Mouse (Mus musculus) neural tube, embryonic 11.5 days (tissue): ENCODE data around the gene Myoz2. TPM values are rescaled to one million over a fixed set of nuclear protein-coding genes. Genes with fewer than 3 reads are reported as not detected.

Experiments used
- ATAC-seq: fragments of 200-750 bp; cut with Nextera tagmentation; 2 replicates; pipeline ENCODE4 v1.8.0; 2017; ENCODE audit warnings: moderate number of reproducible peaks, mild to moderate bottlenecking, moderate TSS enrichment, moderate library complexity; ENCODE audit not compliant: insufficient read depth, low FRiP score, low TSS enrichment
- DNase-seq: peaks from one replicate; pipeline ENCODE4 v3.0.0-alpha.2; 2015; ENCODE audit warnings: low spot score
- H3K27ac ChIP-seq: fragments of 300-500 bp; sonication (generic); 2 replicates; pipeline ENCODE4 v1.5.1; 2014; ENCODE audit warnings: low read depth, mild to moderate bottlenecking, low read length
- H3K27me3 ChIP-seq: fragments of 300-500 bp; sonication (generic); 2 replicates; pipeline ENCODE4 v1.6.1; 2014; ENCODE audit warnings: mild to moderate bottlenecking, low read length, mixed read lengths; ENCODE audit not compliant: control insufficient read depth, insufficient read depth
- H3K36me3 ChIP-seq: fragments of 300-500 bp; sonication (generic); 2 replicates; pipeline ENCODE4 v1.6.1; 2014; ENCODE audit warnings: mild to moderate bottlenecking, low read length, moderate library complexity, mixed read lengths; ENCODE audit not compliant: control insufficient read depth, insufficient read depth
- H3K4me1 ChIP-seq: fragments of 300-500 bp; sonication (generic); 2 replicates; pipeline ENCODE4 v1.6.1; 2014; ENCODE audit warnings: low read length, mixed read lengths; ENCODE audit not compliant: control insufficient read depth, insufficient read depth
- H3K4me2 ChIP-seq: fragments of 300-500 bp; sonication (generic); 2 replicates; pipeline ENCODE4 v1.6.1; 2014; ENCODE audit warnings: low read depth, mild to moderate bottlenecking, moderate library complexity
- H3K4me3 ChIP-seq: fragments of 300-500 bp; sonication (generic); 2 replicates; pipeline ENCODE4 v1.5.1; 2014; ENCODE audit warnings: low read depth, low read length
- H3K9ac ChIP-seq: fragments of 300-500 bp; sonication (generic); 2 replicates; pipeline ENCODE4 v1.6.1; 2014; ENCODE audit warnings: mild to moderate bottlenecking, low read length
- H3K9me3 ChIP-seq: fragments of 300-500 bp; sonication (generic); 2 replicates; pipeline ENCODE4 v1.6.1; 2016; ENCODE audit warnings: low read length; ENCODE audit not compliant: control insufficient read depth
- WGBS: fragments of 180-500 bp; shearing (Covaris S2); extraction: QIAGEN DNeasy Blood & Tissue Kit; methylation state at CpG from one replicate; pipeline ENCODE4 v1.1.7; 2014; 5-methylcytosine and 5-hydroxymethylcytosine counted together
- polyA plus RNA-seq: library from polyadenylated mRNA; unstranded; fragments of >200 nt; fragmentation: Nextera tagmentation; extraction: Ambion mirVana; gene quantifications from 2 replicates; pipeline ENCODE4 v1.2.1, GENCODE M21; 2014

The Myoz2 gene
- 3.9 and 4.0 TPM in 2 replicates for polyA plus RNA-seq

GRCm38 (mm10) chr3:123034752-123035151 is at the start of gene Myoz2:
Myoz2 (minus strand) TSS chr3:123035015.
- Histone ChIP-seq H3K4me2 (no peak within 1 kb of the TSS), H3K27ac (no peak within 1 kb of the TSS), H3K27me3 (no peaks in the 10 kb centered on the region), H3K4me1 (no peaks in the 10 kb centered on the region), H3K9me3 (no peaks in the 10 kb centered on the region), H3K4me3 (no peak within 1 kb of the TSS), H3K9ac (no peak within 1 kb of the TSS), H3K36me3 (no peaks in the 10 kb centered on the region)
- DNase-seq (no peak), ATAC-seq (no peak)
- 90% methylated on average over 7 of the region's 7 CpGs for WGBS

GRCm38 (mm10) chr3:123081665-123082064 is 46.9 kb upstream of the Myoz2 start:
- no peak overlapping the region for H3K9ac ChIP-seq
- ATAC-seq (no peak), DNase-seq (no peak)
- H3K4me1 ChIP-seq, result no peaks in the 10 kb centered on the region
- no peak overlapping the region for H3K27ac ChIP-seq
- no peaks in the 10 kb centered on the region for H3K9me3 ChIP-seq
- no peak overlapping the region for H3K4me3 ChIP-seq
- no peaks in the 10 kb centered on the region for H3K36me3 ChIP-seq
- WGBS, result 91% methylated on average over 3 of the region's 3 CpGs
- no peak overlapping the region for H3K4me2 ChIP-seq
- H3K27me3 ChIP-seq, result no peaks in the 10 kb centered on the region

- Histone ChIP-seq H3K9me3 (no peaks in the 10 kb centered on the region), H3K27me3 (no peaks in the 10 kb centered on the region), H3K4me1 (no peaks in the 10 kb centered on the region), H3K9ac (no peak overlapping the region), H3K4me3 (no peak overlapping the region), H3K27ac (no peak overlapping the region), H3K4me2 (no peak overlapping the region), H3K36me3 (no peaks in the 10 kb centered on the region)
- WGBS, result 74% methylated on average over 7 of the region's 7 CpGs
- no peak for ATAC-seq
- no peak for DNase-seq
Observed at GRCm38 (mm10) chr3:123080943-123081342, 46.1 kb upstream of the Myoz2 start.

GRCm38 (mm10) chr3:123080017-123080725 is 45.4 kb upstream of the Myoz2 start:
- no peak for DNase-seq
- WGBS, result 76% methylated on average over 19 of the region's 19 CpGs
- no peaks in the 10 kb centered on the region for H3K36me3 ChIP-seq
- H3K4me1 ChIP-seq, result no peaks in the 10 kb centered on the region
- no peak overlapping the region for H3K27ac ChIP-seq
- no peaks in the 10 kb centered on the region for H3K27me3 ChIP-seq
- H3K4me2 ChIP-seq, result no peak overlapping the region
- H3K4me3 ChIP-seq, result no peak overlapping the region
- H3K9me3 ChIP-seq, result no peaks in the 10 kb centered on the region
- no peak for ATAC-seq
- no peak overlapping the region for H3K9ac ChIP-seq

GRCm38 (mm10) chr3:123075759-123076158 is 40.9 kb upstream of the Myoz2 start:
- 88% methylated on average over 3 of the region's 3 CpGs for whole genome bisulfite sequencing
- no peak for ATAC-seq
- 0 out of 2 replicates have a peak, but pooled peaks cover 3% of the 10 kb centered on the region for H3K4me1 ChIP-seq

GRCm38 (mm10) chr3:123075034-123075433 is 40.2 kb upstream of the Myoz2 start:
- Histone ChIP-seq H3K27ac (no peak overlapping the region), H3K27me3 (no peaks in the 10 kb centered on the region), H3K4me1 (0 out of 2 replicates have a peak, but pooled peaks cover 3% of the 10 kb centered on the region), H3K4me3 (no peak overlapping the region), H3K9ac (no peak overlapping the region), H3K9me3 (no peaks in the 10 kb centered on the region), H3K4me2 (no peak overlapping the region), H3K36me3 (no peaks in the 10 kb centered on the region)
- DNase-seq (no peak), ATAC-seq (no peak)

More at GRCm38 (mm10) chr3:123075759-123076158, 40.9 kb upstream of the Myoz2 start:
- no peak overlapping the region for H3K4me2 ChIP-seq
- no peak overlapping the region for H3K9ac ChIP-seq
- no peaks in the 10 kb centered on the region for H3K9me3 ChIP-seq
- no peak overlapping the region for H3K27ac ChIP-seq
- no peak overlapping the region for H3K4me3 ChIP-seq
- H3K36me3 ChIP-seq, result no peaks in the 10 kb centered on the region
- DNase-seq, result no peak
- H3K27me3 ChIP-seq, result no peaks in the 10 kb centered on the region

- H3K4me1 ChIP-seq, result 0 out of 2 replicates have a peak, but pooled peaks cover 3% of the 10 kb centered on the region
- H3K36me3 ChIP-seq, result no peaks in the 10 kb centered on the region
- H3K4me2 ChIP-seq, result no peak overlapping the region
- H3K27me3 ChIP-seq, result no peaks in the 10 kb centered on the region
- no peak overlapping the region for H3K27ac ChIP-seq
- H3K9ac ChIP-seq, result no peak overlapping the region
- DNase-seq (no peak), ATAC-seq (no peak)
- no peak overlapping the region for H3K4me3 ChIP-seq
- H3K9me3 ChIP-seq, result no peaks in the 10 kb centered on the region
Observed at GRCm38 (mm10) chr3:123073351-123073750, 38.5 kb upstream of the Myoz2 start.

- no peak overlapping the region for H3K4me2 ChIP-seq
- ATAC-seq, result no peak
- no CpG with 5 or more reads among the region's 1 CpGs for WGBS
Observed at GRCm38 (mm10) chr3:123072472-123072871, 37.7 kb upstream of the Myoz2 start.

GRCm38 (mm10) chr3:123070996-123071395 is 36.2 kb upstream of the Myoz2 start:
- Histone ChIP-seq H3K4me1 (0 out of 2 replicates have a peak, but pooled peaks cover 3% of the 10 kb centered on the region), H3K27me3 (no peaks in the 10 kb centered on the region), H3K4me2 (no peak overlapping the region), H3K27ac (no peak overlapping the region), H3K4me3 (no peak overlapping the region), H3K9ac (no peak overlapping the region), H3K9me3 (no peaks in the 10 kb centered on the region), H3K36me3 (no peaks in the 10 kb centered on the region)
- DNase-seq (no peak), ATAC-seq (no peak)
- 94% methylated on average over 1 of the region's 1 CpGs for WGBS

More at GRCm38 (mm10) chr3:123072472-123072871, 37.7 kb upstream of the Myoz2 start:
- H3K27me3 ChIP-seq, result no peaks in the 10 kb centered on the region
- no peak for DNase-seq
- no peaks in the 10 kb centered on the region for H3K9me3 ChIP-seq
- H3K4me3 ChIP-seq, result no peak overlapping the region
- no peak overlapping the region for H3K27ac ChIP-seq
- no peak overlapping the region for H3K9ac ChIP-seq
- 0 out of 2 replicates have a peak, but pooled peaks cover 3% of the 10 kb centered on the region for H3K4me1 ChIP-seq
- no peaks in the 10 kb centered on the region for H3K36me3 ChIP-seq
